Mouse (Mus musculus): Measurements from ENCODE around the gene Gm21969. TPM values are rescaled to one million over a fixed set of nuclear protein-coding genes. Genes with fewer than 3 reads are reported as not detected.
A peak's percentile ranks its signal among the peaks of the same experiment; 100 is the strongest.

Gene Gm21969
- polyA plus RNA-seq, 1 experiment from 2014 or later = not detected

DNA sequence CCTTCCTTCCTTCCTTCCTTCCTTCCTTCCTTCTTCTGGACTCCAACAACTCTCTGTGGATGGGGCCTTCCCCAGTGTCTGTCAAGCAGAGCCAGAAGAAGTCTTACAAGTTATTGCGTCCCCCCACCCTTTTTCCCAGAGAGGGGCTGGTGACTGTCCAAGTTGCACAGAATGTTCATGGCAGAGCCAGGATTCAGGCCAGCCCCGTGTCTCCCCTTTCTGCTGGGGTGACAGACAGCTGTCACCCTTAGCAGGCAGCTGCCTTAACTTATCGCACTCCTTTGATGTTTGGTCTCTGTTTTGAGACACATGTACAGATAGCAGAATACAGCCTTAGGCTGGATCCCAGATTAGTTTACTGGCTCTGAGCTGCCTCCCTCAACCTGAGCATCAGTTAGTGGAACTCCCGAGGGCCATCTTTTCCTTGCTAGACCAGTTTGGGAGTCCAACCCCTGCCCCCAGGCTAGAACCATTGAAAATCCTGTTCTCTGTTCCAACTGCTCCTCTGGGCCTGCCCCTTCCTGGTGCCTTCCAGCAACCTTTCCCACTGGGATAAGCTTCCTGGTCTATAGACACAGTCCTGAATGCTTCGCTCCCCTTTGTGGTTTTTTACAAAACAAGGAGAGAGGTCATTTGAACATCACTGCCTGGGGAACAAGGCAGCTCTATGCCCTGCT is 13.5 kb upstream of the Gm21969 start:
- Histone ChIP-seq H3K4me3 (no peak overlapping the region), H3K4me1 (peaks cover 9% of the 10 kb centered on the region), H3K27me3 (no peaks in the 10 kb centered on the region), H3K36me3 (no peaks in the 10 kb centered on the region), H3K9me3 (no peaks in the 10 kb centered on the region), H3K4me2 (replicated peaks) (no peak overlapping the region), H3K27ac (replicated peaks) (no peak overlapping the region), H3K9ac (replicated peaks) (no peak overlapping the region)
- 59% methylated on average over 5 of the region's 5 CpGs for WGBS
- ATAC-seq (replicated peaks) = no peak

- Histone ChIP-seq H3K4me2 (replicated peaks) (no peak overlapping the region), H3K9me3 (no peaks in the 10 kb centered on the region), H3K27me3 (no peaks in the 10 kb centered on the region), H3K4me3 (no peak overlapping the region), H3K36me3 (no peaks in the 10 kb centered on the region), H3K4me1 (peaks cover 9% of the 10 kb centered on the region), H3K27ac (replicated peaks) (no peak overlapping the region), H3K9ac (replicated peaks) (no peak overlapping the region)
- 42% methylated on average over 4 of the region's 4 CpGs for WGBS
- no peak for ATAC-seq (replicated peaks)
These were observed 12.5 kb upstream of the Gm21969 start for GRCm38 (mm10) chr4:139590446-139590845.

- H3K4me1 ChIP-seq = peaks cover 28% of the 10 kb centered on the region
- H3K36me3 ChIP-seq = no peaks in the 10 kb centered on the region
- H3K27me3 ChIP-seq = no peaks in the 10 kb centered on the region
- no peak overlapping the region for H3K4me3 ChIP-seq
- H3K4me2 ChIP-seq (replicated peaks) = no peak overlapping the region
- ATAC-seq (replicated peaks) = no peak
- no peak overlapping the region for H3K27ac ChIP-seq (replicated peaks)
- WGBS = 78% methylated on average over 7 of the region's 7 CpGs
- H3K9ac ChIP-seq (replicated peaks) = no peak overlapping the region
- no peaks in the 10 kb centered on the region for H3K9me3 ChIP-seq
These were observed 10.1 kb upstream of the Gm21969 start for GRCm38 (mm10) chr4:139592895-139593294.

DNA sequence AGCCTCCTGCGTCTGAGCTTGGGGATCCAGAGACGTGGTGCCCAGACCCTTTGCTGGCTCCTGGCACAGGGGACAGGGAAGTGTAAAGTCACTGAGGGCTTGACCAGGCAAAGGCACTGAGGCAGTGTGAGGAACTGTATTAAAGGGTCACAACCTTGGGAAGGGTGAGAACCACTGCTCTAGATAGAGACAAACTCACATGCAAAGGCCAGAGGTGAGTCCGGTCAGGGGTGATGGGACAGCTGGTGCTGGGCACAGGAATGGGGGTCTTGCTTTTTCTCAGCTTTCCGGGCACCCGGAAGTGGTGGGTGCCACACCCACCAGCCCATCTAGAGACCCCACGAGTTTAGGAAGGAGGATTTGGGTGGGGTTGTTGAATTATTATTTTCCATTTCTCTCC is 9.6 kb upstream of the Gm21969 start:
- Histone ChIP-seq H3K9ac (replicated peaks) (no peak overlapping the region), H3K27me3 (no peaks in the 10 kb centered on the region), H3K4me1 (peaks cover 32% of the 10 kb centered on the region), H3K36me3 (no peaks in the 10 kb centered on the region), H3K9me3 (no peaks in the 10 kb centered on the region), H3K27ac (replicated peaks) (no peak overlapping the region), H3K4me2 (replicated peaks) (no peak overlapping the region), H3K4me3 (no peak overlapping the region)
- ATAC-seq (replicated peaks) = no peak
- WGBS = 75% methylated on average over 6 of the region's 6 CpGs

GRCm38 (mm10) chr4:139594062-139594461 is 8.9 kb upstream of the Gm21969 start:
- peaks cover 39% of the 10 kb centered on the region for H3K4me1 ChIP-seq
- H3K4me3 ChIP-seq = no peak overlapping the region
- 48% methylated on average over 3 of the region's 3 CpGs for WGBS
- no peaks in the 10 kb centered on the region for H3K9me3 ChIP-seq
- no peaks in the 10 kb centered on the region for H3K36me3 ChIP-seq
- no peak for ATAC-seq (replicated peaks)
- H3K27ac ChIP-seq (replicated peaks) = no peak overlapping the region
- no peak overlapping the region for H3K4me2 ChIP-seq (replicated peaks)
- no peak overlapping the region for H3K9ac ChIP-seq (replicated peaks)
- no peaks in the 10 kb centered on the region for H3K27me3 ChIP-seq

- H3K4me3 ChIP-seq = no peak overlapping the region
- no peaks in the 10 kb centered on the region for H3K9me3 ChIP-seq
- H3K4me2 ChIP-seq (replicated peaks) = no peak overlapping the region
- no peak for ATAC-seq (replicated peaks)
- peaks cover 34% of the 10 kb centered on the region for H3K4me1 ChIP-seq
- no peaks in the 10 kb centered on the region for H3K27me3 ChIP-seq
- no peaks in the 10 kb centered on the region for H3K36me3 ChIP-seq
- H3K27ac ChIP-seq (replicated peaks) = peak overlapping the region; percentile 2; the same call in 1 of the 2 replicates
- 22% methylated on average over 9 of the region's 9 CpGs for WGBS
- no peak overlapping the region for H3K9ac ChIP-seq (replicated peaks)
These were observed 6.3 kb upstream of the Gm21969 start for GRCm38 (mm10) chr4:139596715-139597114.

GRCm38 (mm10) chr4:139597286-139598284 is 5.4 kb upstream of the Gm21969 start:
- Histone ChIP-seq H3K4me2 (replicated peaks) (0 out of 2 replicates have a peak overlapping the region, but pooled peaks have one; percentile 25), H3K27me3 (no peaks in the 10 kb centered on the region), H3K4me1 (peaks cover 34% of the 10 kb centered on the region), H3K4me3 (no peak overlapping the region), H3K27ac (replicated peaks) (peak overlapping the region; percentile 19; the same call in 1 of the 2 replicates), H3K9me3 (no peaks in the 10 kb centered on the region), H3K9ac (replicated peaks) (no peak overlapping the region), H3K36me3 (no peaks in the 10 kb centered on the region)
- WGBS = 67% methylated on average over 20 of the region's 20 CpGs
- ATAC-seq (replicated peaks) = no peak

DNA sequence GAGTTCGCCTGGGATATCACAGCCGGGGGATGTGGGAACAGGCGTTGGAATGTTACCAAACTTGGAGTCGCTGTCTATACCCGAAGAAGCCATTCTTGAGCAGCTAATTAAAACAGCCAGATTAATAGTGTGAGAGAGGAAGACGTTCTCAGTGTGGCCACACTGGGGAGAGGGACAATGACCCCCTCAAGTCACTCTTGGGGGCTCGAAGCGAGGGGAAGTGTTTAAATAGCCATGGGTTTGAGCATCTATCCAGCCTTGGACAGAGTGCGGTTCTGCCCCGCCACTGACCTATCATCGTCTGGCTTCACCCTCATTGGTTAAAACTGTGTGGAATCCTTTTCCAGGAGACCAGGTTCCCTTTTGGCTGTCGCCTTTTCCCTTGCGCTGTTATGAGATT is 4.6 kb upstream of the Gm21969 start:
- Histone ChIP-seq H3K27ac (replicated peaks) (peak overlapping the region; percentile 61), H3K4me2 (replicated peaks) (peak overlapping the region; percentile 25; the same call in 1 of the 2 replicates), H3K4me1 (peaks cover 34% of the 10 kb centered on the region), H3K9ac (replicated peaks) (no peak overlapping the region; the same call in 1 of the 2 replicates), H3K9me3 (no peaks in the 10 kb centered on the region), H3K27me3 (no peaks in the 10 kb centered on the region), H3K4me3 (no peak overlapping the region), H3K36me3 (no peaks in the 10 kb centered on the region)
- 29% methylated on average over 13 of the region's 13 CpGs for WGBS
- no peak for ATAC-seq (replicated peaks)

DNA sequence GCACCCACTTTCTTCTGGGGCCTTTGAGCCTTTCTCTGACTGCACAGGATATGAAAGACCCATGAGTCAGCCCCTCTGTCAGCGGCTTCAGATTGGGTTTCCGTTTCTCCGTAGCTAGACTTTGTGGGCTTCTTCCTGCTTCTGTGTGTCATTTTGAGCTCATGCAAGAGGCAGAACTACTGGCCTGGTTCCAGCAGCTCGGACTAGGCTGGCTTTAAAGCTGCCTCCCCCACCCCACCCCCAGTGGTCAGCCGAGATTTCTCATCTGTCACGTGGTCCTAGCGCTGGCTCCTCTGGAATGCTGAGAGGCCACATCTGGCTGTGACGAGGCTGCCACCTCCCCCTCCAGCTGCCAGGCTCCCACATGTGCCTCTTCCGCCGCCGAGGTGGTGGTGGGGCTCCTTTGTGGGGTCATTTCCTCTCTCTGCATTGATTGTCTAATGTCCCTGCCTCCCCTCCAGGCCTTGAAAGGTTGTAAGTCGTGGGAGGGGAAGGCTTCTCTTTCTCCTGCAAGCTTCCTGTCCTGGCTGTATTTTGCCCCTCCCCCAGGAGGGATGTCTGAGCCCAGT is 4.0 kb upstream of the Gm21969 start:
- H3K4me2 ChIP-seq (replicated peaks) = peak overlapping the region; percentile 25
- no peaks in the 10 kb centered on the region for H3K27me3 ChIP-seq
- H3K27ac ChIP-seq (replicated peaks) = peak overlapping the region; percentile 61
- H3K4me1 ChIP-seq = peaks cover 34% of the 10 kb centered on the region
- ATAC-seq (replicated peaks) = 0 out of 2 replicates have a peak, but pooled peaks have one; percentile 31
- H3K4me3 ChIP-seq = no peak overlapping the region
- no peaks in the 10 kb centered on the region for H3K9me3 ChIP-seq
- 5% methylated on average over 12 of the region's 12 CpGs for WGBS
- no peaks in the 10 kb centered on the region for H3K36me3 ChIP-seq
- peak overlapping the region; percentile 5 for H3K9ac ChIP-seq (replicated peaks)

- H3K27me3 ChIP-seq = no peaks in the 10 kb centered on the region
- ATAC-seq (replicated peaks) = no peak
- no peak overlapping the region for H3K4me2 ChIP-seq (replicated peaks)
- H3K27ac ChIP-seq (replicated peaks) = no peak overlapping the region
- no peak overlapping the region for H3K9ac ChIP-seq (replicated peaks)
- WGBS = 86% methylated on average over 7 of the region's 7 CpGs
- H3K9me3 ChIP-seq = no peaks in the 10 kb centered on the region
- H3K4me1 ChIP-seq = peaks cover 27% of the 10 kb centered on the region
- H3K36me3 ChIP-seq = peaks cover 5% of the 10 kb centered on the region; the same call in 1 of the 2 replicates
- no peak overlapping the region for H3K4me3 ChIP-seq
These were observed 1.2 kb upstream of the Gm21969 start for GRCm38 (mm10) chr4:139601519-139602356.

GRCm38 (mm10) chr4:139605216-139605615 is 2.2 kb downstream of the Gm21969 start:
- Histone ChIP-seq H3K4me2 (replicated peaks) (no peak overlapping the region), H3K27ac (replicated peaks) (no peak overlapping the region), H3K4me3 (no peak overlapping the region), H3K4me1 (no peaks in the 10 kb centered on the region), H3K36me3 (peaks cover 6% of the 10 kb centered on the region; the same call in 1 of the 2 replicates), H3K9ac (replicated peaks) (no peak overlapping the region), H3K27me3 (no peaks in the 10 kb centered on the region), H3K9me3 (no peaks in the 10 kb centered on the region)
- 88% methylated on average over 11 of the region's 11 CpGs for WGBS
- ATAC-seq (replicated peaks) = no peak
